Mouse (Mus musculus): ENCODE measurements around the gene 4931423N10Rik. TPM values are rescaled to one million over a fixed set of nuclear protein-coding genes. Genes with fewer than 3 reads are reported as not detected.

4931423N10Rik gene
- polyA plus RNA-seq (2012; fragmentation: generic; extraction: Trizol) = not detected

DNA sequence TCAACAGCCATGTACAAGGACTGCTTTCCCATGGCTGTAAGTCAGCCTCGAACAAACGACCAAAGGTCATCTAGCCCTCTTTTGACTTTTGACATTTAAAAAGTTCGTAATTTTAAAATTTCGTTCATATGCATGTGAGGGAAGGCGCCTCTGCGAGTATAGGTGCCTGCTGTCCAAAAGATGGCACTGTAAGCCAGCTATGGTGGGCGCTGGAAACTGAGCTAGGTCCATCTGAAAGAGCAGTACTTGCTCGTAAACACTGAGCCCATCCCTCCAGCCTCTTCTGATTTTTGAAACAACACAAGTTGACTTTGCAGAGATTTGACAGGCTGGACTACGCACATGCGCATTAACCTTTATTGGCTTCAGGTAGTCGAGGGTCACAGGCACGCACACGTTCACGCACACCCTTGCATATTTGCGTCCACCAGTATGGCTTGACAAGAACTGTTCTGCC, at the start of gene 4931423N10Rik:
4931423N10Rik (plus strand) TSS at position 407 of the 457 bp plus-strand sequence.

Other genes with a start within 250 kb of the 4931423N10Rik start
- 10 to 100 TPM in 1 of 2 experiments, 1 to 10 TPM in 1; 2.3 to 15.6 TPM for gene Abi1, start 167.2 kb upstream of the 4931423N10Rik start, polyA plus RNA-seq (2012; fragmentation: generic; extraction: Trizol)
- gene Acbd5, start 139.3 kb upstream of the 4931423N10Rik start, polyA plus RNA-seq (2012; fragmentation: generic; extraction: Trizol) = 1 to 10 TPM in 1 of 2 experiments, under 1 TPM in 1; 0.27 to 3.1 TPM
- 1 to 10 TPM in 1 of 2 experiments, under 1 TPM in 1; 0.15 to 1.2 TPM for gene Mastl, start 51.5 kb upstream of the 4931423N10Rik start, polyA plus RNA-seq (2012; fragmentation: generic; extraction: Trizol)
- 1 to 10 TPM in 1 of 2 experiments, under 1 TPM in 1; 0.56 to 5.7 TPM for gene Yme1l1, start 51.1 kb upstream of the 4931423N10Rik start, polyA plus RNA-seq (2012; fragmentation: generic; extraction: Trizol)
- not detected for gene Nxph2, start 113.8 kb downstream of the 4931423N10Rik start, polyA plus RNA-seq (2012; fragmentation: generic; extraction: Trizol)

Data from C3H10T1/2 (cell line).